Mouse (Mus musculus): ENCODE results near the gene Ugt1a8.

GRCm38 (mm10) chr1:88070495-88070894 is 17.1 kb upstream of the Ugt1a8 start, which contains the start of gene Ugt1a9:
- TF ChIP-seq GATA1 (IDR thresholded peaks at IDR 0.05; ENCODE audit: low read length) (no peak), TAL1 (IDR thresholded peaks at IDR 0.05; ENCODE audit: low read length) (no peak)
